ENCODE assay signal across 9 mouse cellular contexts in the genomic region with DNA sequence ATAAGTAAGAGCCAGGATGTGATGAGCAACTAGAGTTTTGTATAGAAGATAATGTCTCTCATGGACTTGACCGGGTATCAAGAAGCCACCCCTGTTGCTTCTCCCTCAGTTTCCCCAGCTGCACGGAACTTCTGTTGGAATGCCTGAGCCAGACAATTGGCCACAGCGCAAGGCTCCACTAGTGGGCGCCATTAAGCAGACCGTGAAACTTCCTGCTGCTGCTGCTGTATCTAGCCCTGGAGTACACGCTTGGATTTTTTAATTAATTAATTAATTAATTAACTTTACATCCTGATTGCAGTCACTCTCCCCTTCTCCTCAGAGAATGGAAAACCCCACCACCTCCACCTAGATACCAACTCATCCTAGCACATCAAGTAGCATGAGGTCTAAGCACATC. TPM values are rescaled to one million over a fixed set of nuclear protein-coding genes. Genes with fewer than 3 reads are reported as not detected.
DNase-seq lines count a peak whose midpoint lies in the region; ATAC-seq and TF ChIP-seq lines count a peak whose summit lies in the region.
"Had no signal": no experiment of that assay in that cellular context is flagged by ENCODE, and none has a peak within 500 bp of the region (broad histone marks: within the 10 kb centered on the region; RNA-seq: fewer than 3 reads in every experiment).

No protein-coding gene starts in this region.

- no peak overlapping the region for H3K27ac ChIP-seq in layer of hippocampus, adult 2 months

- H3K4me3 ChIP-seq in layer of hippocampus, adult 2 months = no peak overlapping the region
- no peak overlapping the region for H3K4me3 ChIP-seq in E14TG2a.4 (replicated peaks; ENCODE audit: low read length)

- DNase-seq in adrenal gland, postnatal 10 days = peak; percentile 69
- DNase-seq in adrenal gland, postnatal 4 days (ENCODE audit: low spot score in 2 of 2) = no peak
- DNase-seq in layer of hippocampus, adult 2 months (ENCODE audit: low spot score in 2 of 2) = peak in 1 of 2 experiments; percentile 52
- no peak for DNase-seq in layer of hippocampus, postnatal 14 days (ENCODE audit: low spot score in 2 of 2)
- DNase-seq in gastrocnemius, postnatal 10 days = peak; percentile 58
- DNase-seq in lung, postnatal 36 days = peak; percentile 72

- peak; percentile 82 for TF ChIP-seq CTCF in layer of hippocampus, adult 2 months (conservative IDR thresholded peaks at IDR 0.05)
- peak; percentile 80 for TF ChIP-seq CTCF in E14TG2a.4 (conservative IDR thresholded peaks at IDR 0.05; ENCODE audit: low read length)

- no peaks in the 10 kb centered on the region for H3K9me3 ChIP-seq in E14TG2a.4 (ENCODE audit: low read length)

- H3K36me3 ChIP-seq in E14TG2a.4 (ENCODE audit: insufficient read depth, low read length) = no peaks in the 10 kb centered on the region

- H3K4me1 ChIP-seq in E14TG2a.4 (replicated peaks; ENCODE audit: low read depth, low read length) = 0 out of 2 replicates have a peak, but pooled peaks cover 7% of the 10 kb centered on the region

- ATAC-seq in monocyte, adult 5-6 weeks (replicated peaks; ENCODE audit: insufficient number of reproducible peaks, low FRiP score, low TSS enrichment, poor library complexity, severe bottlenecking) = no peak

- H3K27me3 ChIP-seq in E14TG2a.4 (ENCODE audit: insufficient read depth, low read length) = peaks cover 9% of the 10 kb centered on the region

RNA-seq across cellular contexts. Expression of a gene that starts 14.8 kb away (rescaled TPM):
- total RNA-seq in adrenal gland, postnatal 10 days (2021) = 10 to 100 TPM; 31.2 to 68.1 TPM
- total RNA-seq in adrenal gland, postnatal 4 days (2021) = 10 to 100 TPM in 1 of 2 experiments, under 1 TPM in 1; 0.98 to 24.8 TPM
- total RNA-seq in layer of hippocampus, adult 2 months (2021) = not detected
- total RNA-seq in layer of hippocampus, postnatal 14 days (2021) = not detected
- not detected for total RNA-seq in gastrocnemius, postnatal 10 days (2021)
- not detected in 3 replicates for total RNA-seq in monocyte, adult 5-6 weeks (2017)
- total RNA-seq: left cerebral cortex, postnatal 14 days had no signal

RNA-seq across cellular contexts. Expression of a gene that starts 40.8 kb away (rescaled TPM):
- 1 to 10 TPM; 2.5 to 4.5 TPM for total RNA-seq in adrenal gland, postnatal 10 days (2021)
- 1 to 10 TPM; 7.1 to 8.3 TPM for total RNA-seq in adrenal gland, postnatal 4 days (2021)
- 1 to 10 TPM; 5.5 to 8.2 TPM for total RNA-seq in layer of hippocampus, adult 2 months (2021)
- 1 to 10 TPM; 4.3 to 5.7 TPM for total RNA-seq in layer of hippocampus, postnatal 14 days (2021)
- total RNA-seq in gastrocnemius, postnatal 10 days (2021) = under 1 TPM; 0.47 to 0.49 TPM
- 0.57 TPM in 1 of 3 replicates, not detected in the others for total RNA-seq in monocyte, adult 5-6 weeks (2017)

RNA-seq across cellular contexts. Expression of a gene that starts 46.2 kb away (rescaled TPM):
- 10 to 100 TPM; 52.0 to 57.7 TPM for total RNA-seq in adrenal gland, postnatal 10 days (2021)
- total RNA-seq in adrenal gland, postnatal 4 days (2021) = 10 to 100 TPM; 52.0 to 53.4 TPM
- 1 to 10 TPM; 3.1 to 3.8 TPM for total RNA-seq in layer of hippocampus, adult 2 months (2021)
- 1 to 10 TPM; 3.3 to 4.7 TPM for total RNA-seq in layer of hippocampus, postnatal 14 days (2021)
- 10 to 100 TPM; 61.2 to 76.3 TPM for total RNA-seq in gastrocnemius, postnatal 10 days (2021)
- 73.8 to 154 TPM (median 152 TPM) in 3 replicates for total RNA-seq in monocyte, adult 5-6 weeks (2017)

Comparison
In these comparisons a context has a peak if more than half of its experiments do, and no peak if none do; other contexts are left out.
1. DNase-seq: peak in adrenal gland, postnatal 10 days (single experiment), gastrocnemius, postnatal 10 days (single experiment) and lung, postnatal 36 days (single experiment); none in adrenal gland, postnatal 4 days (0 of 2) and layer of hippocampus, postnatal 14 days (0 of 2).
2. RNA of a gene that starts 46.2 kb away (total RNA-seq): 73.8 to 154 TPM in monocyte, adult 5-6 weeks, 61.2 to 76.3 TPM in gastrocnemius, postnatal 10 days, 52.0 to 57.7 TPM in adrenal gland, postnatal 10 days and 52.0 to 53.4 TPM in adrenal gland, postnatal 4 days; 3.3 to 4.7 TPM in layer of hippocampus, postnatal 14 days and 3.1 to 3.8 TPM in layer of hippocampus, adult 2 months; every median in the first group is over 4 times any median in the second.